Mouse (Mus musculus): ENCODE data around the gene Drg1.
A peak's percentile ranks its signal among the peaks of the same experiment; 100 is the strongest.

The Drg1 gene

DNA sequence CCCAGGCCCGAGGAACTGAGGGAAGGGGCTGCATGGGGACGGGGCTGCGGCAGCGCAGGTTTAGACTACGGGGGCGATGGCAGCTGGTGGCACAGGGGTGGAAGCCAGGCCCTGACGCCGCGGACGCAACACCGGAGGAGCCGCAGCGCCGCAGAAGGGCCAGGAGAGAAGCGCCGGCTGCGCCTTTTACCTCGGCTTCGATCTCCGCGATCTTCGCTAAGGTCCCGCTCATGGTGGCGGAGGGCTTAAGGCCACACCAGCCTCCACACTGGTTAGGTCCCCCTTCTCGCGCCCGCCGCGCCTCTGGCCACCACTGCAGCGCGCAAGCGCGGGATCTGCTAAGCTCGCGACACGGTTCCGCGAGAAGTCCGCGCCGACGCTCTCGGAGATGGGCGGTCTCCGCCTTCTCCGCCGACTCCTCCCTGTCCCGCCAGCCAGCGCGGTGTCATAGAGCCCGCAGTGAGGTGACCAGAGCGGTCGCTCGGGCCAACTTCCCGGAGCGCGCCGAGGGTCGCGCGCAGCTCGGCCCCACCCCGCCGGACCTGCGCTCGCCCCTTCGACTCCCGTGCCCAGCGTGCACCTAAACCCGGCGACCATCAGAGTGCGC is at the start of gene Drg1:
Gene Drg1, minus strand, starts transcription at position 337 of the 607 bp plus-strand sequence.
- DNase-seq: peak; percentile 89

DNA sequence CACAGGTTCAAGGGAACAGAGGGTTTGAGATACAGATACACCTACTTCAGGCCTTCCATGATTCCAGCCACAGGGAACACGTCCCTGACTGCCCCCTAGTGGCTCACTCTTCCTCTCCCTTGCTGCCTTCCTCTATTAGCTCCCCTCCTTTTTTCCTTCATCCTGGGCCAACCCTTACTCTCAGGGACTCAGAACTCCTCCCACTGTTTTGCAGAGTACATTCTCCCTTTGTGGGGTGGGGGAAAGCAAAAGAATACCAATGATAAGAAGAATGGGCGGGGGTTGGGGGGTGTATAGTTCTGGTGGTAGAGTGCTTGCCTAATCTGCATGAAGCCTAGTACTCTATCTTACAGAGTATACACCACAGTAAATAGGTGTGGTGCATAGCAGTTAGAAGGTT is 47.9 kb upstream of the Drg1 start:
- DNase-seq: peak; percentile 76

DNA sequence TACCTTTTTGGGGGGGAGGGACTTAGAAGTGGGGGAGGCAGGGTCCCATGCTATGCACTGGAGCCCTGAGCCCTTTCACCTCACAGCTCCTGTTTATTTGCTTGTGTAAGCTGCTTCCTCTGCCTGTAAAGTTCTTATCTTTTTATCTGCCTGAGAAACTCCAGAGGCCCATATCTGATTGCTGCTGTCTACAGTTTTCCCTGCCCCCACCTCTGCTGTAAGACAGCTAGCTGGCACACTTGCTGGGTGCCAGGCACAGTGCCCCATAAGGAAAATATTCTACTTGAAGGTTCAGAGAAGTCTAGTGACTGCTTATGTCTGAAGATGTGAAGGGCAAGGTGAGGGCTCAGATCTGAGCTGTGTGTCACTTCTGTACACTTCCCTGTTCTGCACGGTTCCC is 47.1 kb upstream of the Drg1 start:
- no peak for DNase-seq

DNA sequence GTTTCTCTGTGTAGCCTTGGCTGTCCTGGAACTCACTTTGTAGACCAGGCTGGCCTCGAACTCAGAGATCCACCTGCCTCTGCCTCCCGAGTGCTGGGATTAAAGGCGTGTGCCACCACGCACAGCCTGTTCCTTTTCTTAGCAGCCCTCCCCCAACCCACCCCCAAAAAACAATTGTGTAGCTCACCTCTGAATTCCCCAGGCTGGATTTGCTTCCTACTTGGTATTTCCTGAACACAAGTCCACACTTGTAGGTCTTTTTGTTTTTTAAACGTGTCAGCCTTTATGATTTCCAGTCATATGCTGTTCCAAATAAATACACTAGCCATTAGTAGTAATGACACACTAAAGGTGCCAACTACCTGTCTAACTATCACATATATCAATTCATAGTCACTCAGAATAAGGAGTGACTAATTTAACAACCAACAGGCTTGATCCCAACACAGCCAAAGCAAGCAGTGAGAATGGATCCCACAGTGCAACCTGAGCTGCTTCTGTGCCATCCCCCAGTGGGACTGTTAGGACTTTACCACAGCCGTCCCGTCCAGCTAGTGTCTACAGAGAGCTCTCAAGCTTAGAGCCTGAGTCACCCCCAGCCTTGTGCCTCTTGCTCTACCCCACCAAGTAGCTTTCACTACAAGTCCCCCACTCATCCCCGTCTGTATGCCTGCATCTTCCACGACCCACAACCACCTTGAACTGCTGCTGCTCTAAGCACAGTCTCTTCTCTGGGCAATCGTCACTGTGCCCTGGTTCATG is 45.6 kb upstream of the Drg1 start:
- no peak for DNase-seq

- DNase-seq: no peak
These were observed 44.8 kb upstream of the Drg1 start for GRCm38 (mm10) chr11:3310789-3311585.

DNA sequence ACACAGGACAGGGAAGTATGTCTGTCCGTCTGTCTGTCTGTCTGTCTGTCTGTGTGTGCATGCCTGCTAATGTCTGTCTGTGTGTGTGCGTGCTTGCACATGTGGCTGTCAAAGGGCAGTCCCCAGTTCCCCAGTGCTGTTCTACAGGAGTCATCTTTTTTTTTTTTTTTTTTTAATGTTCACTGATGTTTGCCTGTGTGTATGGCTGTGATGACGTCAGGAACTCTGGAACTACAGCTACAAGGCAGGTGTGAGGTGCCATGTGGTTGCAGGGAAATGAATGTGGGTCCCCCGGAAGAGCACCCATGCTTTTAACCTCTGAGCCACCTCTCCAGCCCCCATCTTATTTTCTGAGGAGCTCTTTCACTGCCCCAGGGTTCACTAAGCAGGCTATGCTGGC is 43.7 kb upstream of the Drg1 start:
- DNase-seq: no peak

DNA sequence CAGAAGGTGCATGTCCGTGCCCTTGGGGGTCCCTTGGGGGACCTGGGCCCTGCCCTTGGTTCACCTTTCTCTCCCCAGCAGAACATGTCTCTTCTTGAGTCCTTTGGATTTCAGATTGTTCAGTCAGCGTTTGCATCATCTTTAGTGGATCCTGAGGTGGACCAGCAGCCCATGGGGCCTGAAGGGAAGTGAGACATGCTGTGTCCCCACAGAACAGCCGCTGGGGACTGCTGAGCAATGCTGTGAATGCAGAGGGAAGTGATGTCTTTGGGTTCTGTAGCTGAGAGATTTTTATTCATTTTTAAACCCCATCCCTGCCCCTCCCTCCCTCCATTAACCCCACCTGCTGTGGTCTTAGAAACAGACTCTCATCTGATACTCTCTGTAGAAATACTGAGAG is 41.7 kb upstream of the Drg1 start:
- no peak for DNase-seq

- DNase-seq: no peak
These were observed 39.6 kb upstream of the Drg1 start for GRCm38 (mm10) chr11:3305821-3306220.

DNA sequence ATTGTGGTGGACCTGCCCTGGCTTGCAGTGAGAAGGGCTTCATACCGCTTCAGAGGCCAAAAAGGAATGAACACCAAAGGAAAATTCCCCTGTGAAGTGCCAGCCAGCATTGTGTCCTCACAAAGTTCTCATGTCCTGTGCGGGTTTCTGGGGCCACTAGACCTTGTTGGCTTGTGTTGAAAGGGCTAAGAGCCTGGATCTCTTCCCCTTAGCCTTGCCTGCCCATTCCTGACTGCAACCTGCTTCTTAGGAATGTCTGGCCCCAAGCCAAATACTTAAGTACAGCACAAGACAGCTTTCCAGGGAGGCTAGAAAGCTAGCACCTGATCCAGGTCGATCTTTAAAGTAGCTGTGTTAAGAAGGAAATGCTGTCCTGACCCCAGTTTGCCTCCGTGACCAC is 36.6 kb upstream of the Drg1 start:
- DNase-seq: no peak

DNA sequence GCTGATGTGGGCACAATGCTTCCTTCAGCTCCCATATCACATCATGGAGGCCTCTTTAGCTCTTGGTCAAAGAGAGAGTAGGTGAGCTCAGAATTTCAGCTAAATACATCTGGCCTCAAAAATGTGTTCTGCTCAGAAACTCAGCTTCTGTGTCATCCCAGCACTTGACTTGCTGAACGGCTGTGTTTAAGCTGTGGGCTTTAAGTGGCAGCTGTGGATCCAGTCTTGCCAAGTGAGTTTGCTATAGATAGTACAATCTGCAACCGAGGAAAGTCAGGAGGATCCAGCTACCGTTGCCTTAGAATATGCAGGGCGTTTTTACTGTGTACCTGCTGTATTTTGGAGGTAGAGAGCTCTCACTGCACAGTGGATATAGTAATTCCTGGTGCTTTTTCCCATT is 36.2 kb upstream of the Drg1 start:
- no peak for DNase-seq

- DNase-seq: no peak
These were observed 34.9 kb upstream of the Drg1 start for GRCm38 (mm10) chr11:3301075-3301474.

GRCm38 (mm10) chr11:3298813-3299185 is 32.6 kb upstream of the Drg1 start:
- no peak for DNase-seq

DNA sequence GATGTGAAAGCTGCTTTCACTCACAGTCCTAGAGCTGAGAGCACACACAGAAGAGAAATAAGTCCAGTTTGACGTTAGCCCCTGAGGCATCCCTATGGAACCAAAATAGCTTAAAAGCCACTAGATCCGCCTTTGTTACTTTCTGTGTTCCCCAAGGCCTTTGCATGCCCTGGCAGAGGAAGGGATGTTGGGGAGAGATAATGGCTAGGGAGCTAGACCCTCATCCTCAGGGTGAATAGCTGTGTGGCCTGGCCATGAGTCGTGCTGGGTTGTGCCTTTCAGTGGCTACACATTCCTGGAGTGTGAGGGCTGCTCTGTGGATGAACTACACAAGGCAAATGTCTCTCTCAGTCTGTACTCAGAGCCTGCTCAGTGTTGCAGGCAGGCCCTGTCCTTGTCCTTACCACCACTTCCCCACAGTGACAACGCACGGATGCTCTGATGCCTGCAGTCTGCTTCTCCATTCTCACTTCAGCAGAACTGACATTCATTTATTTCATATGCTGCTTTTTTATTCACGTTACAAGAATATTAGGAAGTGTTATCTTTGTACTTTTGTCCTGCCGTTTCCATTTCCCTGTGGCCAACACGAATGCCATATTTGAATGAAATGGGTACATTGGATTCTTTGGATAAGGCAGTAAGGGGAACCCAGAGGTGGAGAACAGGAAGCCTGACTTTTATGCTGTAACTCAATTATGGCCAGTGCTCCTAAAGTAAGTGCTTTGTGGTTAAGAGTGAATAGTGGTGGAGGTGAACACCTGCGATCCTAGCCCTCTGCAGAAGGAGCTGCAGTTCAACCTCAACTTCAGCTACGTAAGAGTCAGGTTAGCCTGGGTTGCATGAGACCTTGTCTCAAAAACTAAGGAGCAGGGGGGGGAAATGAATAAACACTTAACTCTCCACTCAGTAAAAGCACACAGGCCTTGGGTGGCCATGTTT is 31.9 kb upstream of the Drg1 start:
- no peak for DNase-seq

- DNase-seq: no peak
These were observed 29.8 kb upstream of the Drg1 start for GRCm38 (mm10) chr11:3296056-3296455.

GRCm38 (mm10) chr11:3294641-3295040 is 28.4 kb upstream of the Drg1 start:
- no peak for DNase-seq

DNA sequence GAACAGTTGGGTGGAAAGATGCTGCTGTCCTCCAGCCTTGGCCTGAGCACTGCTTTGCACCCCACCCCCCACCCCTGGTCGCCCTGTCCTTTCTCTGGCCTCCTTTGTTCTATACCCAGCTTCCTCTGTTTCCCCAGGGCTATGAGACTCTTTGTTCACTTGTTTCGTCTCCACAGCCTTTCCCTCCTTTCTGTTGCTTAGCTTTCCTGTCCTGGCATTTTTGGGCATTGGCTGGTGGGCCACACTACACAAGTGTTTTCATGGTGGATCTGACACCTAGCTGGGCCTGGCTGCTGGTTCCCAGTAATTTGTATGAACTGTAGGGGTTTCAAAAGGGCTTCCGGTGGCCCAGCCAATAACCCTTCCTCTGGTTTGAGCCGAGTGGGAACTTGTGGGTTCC is 27.1 kb upstream of the Drg1 start:
- no peak for DNase-seq

DNA sequence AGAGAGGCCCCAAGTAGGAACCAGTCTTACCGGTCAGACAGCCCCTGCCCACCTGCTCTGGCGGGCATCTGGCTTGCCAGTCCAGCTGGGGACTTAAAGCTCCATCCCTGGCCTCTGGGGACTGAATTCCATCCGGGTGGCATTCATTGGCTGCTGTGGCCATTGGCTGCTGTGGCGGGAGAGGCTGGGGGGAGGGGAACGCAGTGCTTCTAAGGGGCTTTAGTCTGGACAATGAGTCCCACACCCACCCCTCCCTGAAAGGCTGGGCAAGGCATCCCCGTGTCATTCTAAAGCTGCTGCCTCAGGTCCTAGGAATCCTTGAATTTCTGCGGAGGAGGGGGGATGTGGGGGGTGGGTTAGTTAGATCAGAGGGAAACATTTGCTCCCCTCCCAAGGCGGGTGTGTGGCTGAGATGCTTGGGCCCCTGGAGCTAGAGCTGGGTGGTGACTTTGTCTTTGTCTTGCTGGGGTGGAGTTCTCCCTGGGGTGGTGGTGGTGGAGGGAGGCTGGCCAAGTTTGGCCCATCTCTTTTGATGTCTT is 26.6 kb upstream of the Drg1 start:
- no peak for DNase-seq

GRCm38 (mm10) chr11:3292062-3292421 is 25.8 kb upstream of the Drg1 start:
- DNase-seq: peak; percentile 45

GRCm38 (mm10) chr11:3291311-3292061 is 25.3 kb upstream of the Drg1 start:
- peak; percentile 59 for DNase-seq

GRCm38 (mm10) chr11:3290640-3291310 is 24.6 kb upstream of the Drg1 start:
- DNase-seq: peak; percentile 60

Data from cerebellum, adult 8-10 months (tissue).